Mouse (Mus musculus) v-Abl transformed pro-B cells (cell line): ENCODE measurements around the gene Lasp1.

Experiments used
- in situ Hi-C, 2 experiments: fragments of 400-800 bp; cut with MboI; formaldehyde crosslinking; loops; one replicate each; pipeline ENCODE4 v1.15.1; 2025; ENCODE audit not compliant: unreplicated experiment in 2 of 2

The Lasp1 gene

DNA sequence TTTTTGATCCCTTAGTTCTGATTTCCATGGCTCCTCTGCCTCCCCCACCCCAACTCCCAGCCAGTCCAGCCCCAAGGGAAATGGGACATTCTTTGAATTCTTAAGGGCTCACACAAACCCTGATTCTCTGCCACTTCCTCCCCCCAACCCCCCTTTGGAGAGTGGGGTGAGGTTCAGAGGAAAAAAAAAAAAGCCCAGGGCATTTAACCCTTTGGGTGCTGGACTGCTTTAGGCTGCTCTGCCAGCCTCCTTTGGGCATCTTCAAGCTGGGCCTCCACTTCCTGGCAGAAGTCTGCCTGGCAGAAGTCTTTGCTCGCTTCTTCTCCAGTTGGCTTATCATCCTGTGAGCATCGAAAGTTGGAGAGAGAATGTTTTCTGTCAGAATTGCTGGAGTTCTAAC lies 9.3 kb downstream of the Lasp1 start:
- in situ Hi-C loops = no loop called here

DNA sequence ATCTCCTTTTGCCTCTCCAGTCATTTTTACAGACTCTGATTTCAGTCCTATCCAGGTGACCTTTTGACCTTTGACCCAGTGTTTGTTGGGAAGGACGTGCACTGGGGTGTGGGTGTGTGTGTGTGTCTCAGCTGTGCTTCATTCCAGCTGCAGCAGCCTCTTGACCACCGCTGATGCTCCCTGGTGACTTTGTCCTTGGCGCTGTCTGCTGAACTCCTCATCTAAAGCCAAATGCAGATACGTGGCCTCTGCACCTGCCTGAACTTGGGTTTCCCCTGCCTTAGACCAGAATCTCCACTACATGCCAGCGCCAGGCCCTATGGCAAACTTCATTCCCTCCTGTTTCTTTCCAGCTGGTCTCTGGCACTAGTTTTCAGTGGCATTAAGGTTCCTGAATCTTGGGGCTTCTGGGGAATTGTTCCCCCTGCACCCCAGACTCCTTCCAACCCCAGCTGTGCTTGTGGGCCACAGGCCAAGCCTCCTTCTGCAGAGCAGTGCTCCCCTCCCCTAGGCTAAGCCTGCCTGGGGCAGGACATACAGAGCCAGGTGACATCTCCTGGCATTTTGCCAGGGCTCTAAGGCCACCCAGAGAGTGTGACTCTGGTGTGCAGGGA lies 9.9 kb downstream of the Lasp1 start:
- in situ Hi-C loops = no loop called here

DNA sequence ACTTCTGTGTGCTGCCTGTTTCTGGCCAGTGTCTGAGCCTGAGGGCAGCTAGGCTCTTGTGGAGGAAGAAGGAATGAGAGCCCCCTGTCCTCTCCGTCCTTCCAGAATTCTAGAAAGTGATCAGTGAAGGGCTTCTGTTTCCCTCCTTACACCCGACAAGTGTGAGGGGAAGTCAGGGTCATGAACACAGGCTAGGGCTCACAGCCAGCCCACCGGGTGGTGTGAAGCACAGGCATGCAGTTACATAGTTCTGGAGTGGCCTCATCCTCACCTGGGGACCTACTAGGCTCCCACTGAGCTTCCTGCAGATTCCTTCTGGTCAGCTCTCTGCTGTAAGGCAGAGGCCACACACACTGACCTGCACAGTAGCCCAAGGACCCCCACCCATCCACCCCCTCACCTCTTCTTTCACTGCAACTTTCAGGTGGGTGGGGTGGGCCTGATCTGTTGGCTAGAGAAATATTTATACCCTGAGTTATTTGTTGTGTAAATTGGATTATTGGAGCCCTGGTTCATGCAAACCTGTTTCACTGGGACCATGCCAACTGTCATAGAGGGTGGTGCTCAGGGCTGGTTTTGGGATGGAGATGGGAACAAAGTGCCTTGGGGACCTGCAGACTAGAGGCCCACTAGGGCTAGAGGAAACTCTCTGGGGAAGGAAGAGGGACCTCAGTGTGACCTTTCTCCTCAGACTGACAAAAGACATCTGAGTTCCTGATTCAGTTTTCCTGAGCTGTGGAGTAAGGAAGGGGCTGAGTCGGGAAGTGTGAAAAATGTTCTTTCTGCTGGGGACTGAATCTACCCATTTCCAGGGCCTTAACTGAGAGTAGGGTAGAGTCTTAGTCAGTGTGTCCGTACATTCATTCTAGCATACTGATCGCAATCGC lies 10.7 kb downstream of the Lasp1 start:
- in situ Hi-C loops = no loop called here

DNA sequence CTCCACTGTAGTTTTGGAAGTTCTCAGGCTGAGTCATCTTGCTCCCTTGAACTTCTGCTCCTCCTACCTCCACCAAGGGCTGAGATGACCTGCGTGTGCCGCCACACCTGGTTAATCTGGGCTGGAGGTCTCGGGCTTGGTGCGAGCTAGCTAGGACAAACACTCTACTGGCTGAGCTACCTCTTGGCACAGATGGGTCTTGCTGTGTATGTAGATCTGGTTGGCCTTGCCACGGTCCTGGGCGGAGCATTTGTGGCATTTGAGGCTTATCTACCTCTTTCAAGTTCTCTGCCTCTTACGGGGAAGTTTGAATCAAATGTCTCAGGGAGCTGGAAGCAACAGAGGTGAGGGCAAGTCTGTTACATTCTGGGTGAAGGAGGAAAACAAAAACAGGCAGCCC lies 11.6 kb downstream of the Lasp1 start:
- in situ Hi-C loops = no loop called here

DNA sequence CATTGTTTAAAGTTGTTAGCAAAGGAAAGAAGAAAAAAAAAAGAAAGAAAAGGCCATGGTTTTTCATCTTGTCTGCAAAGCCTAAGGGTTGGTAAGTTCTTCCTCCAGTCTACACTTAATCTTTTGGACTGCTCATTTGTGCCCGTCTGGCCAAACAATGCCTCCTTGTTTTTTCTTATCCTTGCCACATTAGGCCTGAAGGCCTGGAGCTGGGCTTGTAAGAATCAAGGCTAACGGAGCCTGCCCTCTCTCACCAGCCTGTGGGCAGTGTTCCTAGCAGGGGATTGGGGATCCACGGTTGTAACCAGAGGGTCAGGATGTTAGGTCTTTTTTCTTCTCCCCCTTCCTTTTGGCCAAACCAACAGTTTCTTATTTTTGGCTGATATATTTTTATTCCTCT lies 12.2 kb downstream of the Lasp1 start:
- in situ Hi-C loops = no loop called here

DNA sequence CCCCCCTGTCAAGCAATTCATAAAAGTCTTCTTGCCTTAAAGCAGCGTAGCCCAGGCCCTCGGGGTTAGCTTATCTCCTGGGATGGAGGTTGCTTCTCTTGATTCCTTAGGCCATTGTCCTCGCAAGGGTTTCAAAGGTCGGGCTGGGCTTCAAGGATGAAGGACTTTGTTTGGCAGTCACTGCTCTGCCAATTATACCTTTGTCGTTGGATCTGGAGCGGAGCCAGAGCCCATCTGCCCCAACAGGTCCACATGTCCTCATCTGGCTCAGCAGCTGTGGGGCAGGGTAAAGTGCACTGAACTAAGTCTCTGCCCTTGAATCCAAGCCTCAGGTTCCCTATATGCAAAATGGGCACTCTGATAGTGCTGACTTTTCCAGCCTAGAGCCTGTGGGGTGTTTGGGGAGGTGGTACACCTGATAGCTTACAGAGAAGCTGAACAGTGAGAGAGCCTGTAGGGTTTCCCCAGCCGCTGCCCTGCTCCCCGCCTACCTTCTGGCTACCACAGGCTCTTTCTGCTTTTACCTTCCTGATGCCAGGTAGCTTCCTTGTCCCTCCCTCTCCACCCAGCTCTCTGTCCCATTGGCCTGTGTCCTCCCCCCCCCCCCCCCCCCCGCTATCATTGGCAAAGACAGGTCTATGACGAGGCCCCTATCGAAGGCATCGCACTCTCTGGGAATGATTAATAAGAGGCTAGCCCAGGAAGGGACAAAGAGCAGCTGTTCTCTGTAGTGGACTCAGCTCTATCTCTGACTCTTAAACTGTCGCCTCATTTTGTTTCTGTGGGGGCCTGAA lies 13.0 kb downstream of the Lasp1 start:
- in situ Hi-C loops = no loop called here

DNA sequence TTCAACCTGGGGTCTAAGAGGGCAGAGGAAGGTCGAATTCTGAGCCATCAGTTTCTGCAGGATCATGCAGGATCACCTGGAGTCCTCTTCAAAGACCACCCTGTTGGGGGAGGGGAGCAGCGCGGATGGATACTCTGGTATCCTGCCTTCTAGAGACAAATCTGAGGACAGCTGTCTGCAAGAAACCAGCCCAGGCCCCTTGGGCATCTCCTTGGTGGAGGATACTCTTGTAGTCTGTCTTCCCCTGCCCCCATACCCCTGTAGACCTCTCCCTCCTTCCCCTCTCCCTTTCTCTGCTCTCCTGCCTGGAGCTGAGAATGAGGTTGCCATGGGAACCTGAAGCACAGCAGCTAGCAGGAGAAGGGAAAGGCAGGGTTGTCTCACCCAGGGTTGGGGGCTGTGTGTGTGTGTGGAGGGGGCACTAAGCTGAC lies 13.7 kb downstream of the Lasp1 start:
- in situ Hi-C loops = no loop called here

DNA sequence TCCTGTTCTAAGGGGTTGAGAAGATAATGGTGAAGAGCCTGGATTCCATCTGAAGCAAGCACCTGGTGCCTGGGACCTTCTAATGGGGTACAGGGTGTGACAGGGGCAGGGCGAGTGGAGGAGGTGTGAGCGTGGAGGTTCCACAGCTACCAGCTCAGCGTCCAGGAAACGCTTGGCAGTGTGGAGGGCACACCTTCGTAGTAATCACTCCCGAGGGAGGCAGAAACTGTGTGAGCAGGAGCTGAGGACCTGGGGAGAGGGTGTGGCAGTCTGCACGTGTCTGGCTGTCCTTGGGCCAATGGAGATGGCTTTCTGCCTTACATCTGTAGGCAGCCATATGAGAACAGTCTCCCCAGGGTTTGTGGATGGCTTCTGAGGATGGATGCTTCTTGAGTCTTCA lies 14.3 kb downstream of the Lasp1 start:
- in situ Hi-C loops = no loop called here

DNA sequence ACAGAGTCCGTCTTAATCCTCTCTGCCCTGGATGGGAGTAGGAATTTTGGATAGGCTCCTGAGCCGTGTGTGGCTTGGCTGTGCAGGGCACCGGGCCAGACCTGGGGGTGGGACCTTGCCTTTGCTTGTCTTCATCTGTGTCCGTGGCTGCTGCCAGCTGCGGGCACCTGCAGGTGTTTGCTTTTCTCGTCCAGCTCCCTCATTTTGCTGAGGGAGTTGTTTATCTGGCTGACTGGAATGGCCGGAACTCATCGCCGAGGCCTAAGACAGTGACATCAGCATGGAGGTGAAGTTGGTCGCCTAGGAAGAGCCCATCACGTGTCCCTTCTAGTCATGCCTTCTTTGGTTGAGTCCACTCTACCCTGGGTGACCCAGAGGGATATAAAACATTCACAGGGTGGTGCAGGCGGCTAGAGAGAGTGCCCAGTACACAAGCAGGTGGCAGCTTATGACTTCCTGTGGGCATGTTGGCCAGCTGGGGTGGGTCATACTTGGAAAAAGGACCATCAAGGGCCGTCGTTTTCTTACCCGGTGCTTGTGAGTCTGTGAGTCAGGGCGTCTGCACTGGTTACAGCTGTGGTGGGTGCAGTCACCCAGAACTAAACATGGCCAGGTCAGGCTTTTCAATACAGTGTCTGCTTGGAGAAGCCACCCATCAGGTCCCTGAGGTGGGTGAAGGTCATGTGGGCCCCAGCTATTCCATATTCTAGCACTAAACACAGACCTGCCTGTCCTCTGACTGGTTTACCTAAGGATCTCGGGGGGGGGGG lies 15.1 kb downstream of the Lasp1 start:
- in situ Hi-C loops = no loop called here

DNA sequence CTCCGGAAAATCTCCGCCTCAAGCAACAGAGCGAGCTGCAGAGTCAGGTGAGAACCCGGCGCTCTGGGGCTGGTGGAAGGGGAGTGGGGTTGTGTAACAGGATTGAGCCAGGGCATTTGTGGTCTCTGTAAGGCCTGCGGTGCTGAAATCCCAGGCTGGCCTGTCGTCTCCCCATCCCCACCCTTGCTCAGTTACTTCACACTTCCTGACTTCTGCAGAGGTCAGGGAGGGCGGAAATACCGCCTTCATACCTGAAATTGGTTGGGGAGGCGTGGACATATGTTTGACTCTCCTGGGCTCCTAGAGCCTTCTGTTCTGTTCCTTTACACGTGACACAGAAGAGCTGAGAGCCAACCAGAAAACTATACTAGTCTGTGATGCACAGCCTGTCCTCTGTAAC lies 16.9 kb downstream of the Lasp1 start:
- in situ Hi-C loops = no loop called here

DNA sequence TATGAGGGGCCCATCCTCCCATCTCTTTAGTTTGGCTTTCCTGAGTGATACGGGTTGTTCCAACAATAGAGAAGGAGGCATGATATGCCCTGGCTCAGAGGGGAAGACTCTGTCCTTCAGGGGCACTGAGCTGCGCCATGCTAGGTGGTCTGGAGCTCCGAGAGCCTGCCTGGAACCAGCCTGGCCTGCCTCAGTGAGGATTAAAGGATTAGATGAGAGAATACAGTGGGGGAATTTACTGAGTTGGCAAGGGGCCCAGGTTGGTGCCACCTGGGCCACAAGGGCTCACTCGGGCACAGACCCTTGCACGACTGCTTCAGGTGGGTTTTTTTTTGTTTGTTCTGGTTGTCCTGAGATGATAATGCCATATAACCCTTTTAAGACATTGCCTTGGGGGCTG lies 17.4 kb downstream of the Lasp1 start:
- in situ Hi-C loops = no loop called here

DNA sequence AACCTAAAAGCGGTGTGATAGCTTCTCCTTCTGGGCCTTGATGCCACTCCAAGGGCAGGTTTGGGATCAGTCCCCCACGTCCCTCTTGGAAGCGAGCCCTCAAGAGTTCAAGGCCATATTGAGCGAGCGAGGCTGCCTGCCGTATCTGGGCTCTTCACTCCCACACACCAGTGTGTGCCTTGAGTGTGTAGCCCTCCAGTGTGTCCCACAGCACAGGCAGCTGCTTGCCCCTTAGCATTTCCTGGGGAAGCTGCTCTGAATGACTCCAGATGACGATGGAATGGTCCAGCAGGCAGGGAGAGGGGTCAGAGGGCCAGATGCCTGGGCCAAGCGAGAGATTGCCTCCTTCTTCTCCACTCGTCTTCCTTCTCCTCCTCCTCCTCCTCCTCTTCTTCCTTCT lies 18.1 kb downstream of the Lasp1 start:
- in situ Hi-C loops = no loop called here

DNA sequence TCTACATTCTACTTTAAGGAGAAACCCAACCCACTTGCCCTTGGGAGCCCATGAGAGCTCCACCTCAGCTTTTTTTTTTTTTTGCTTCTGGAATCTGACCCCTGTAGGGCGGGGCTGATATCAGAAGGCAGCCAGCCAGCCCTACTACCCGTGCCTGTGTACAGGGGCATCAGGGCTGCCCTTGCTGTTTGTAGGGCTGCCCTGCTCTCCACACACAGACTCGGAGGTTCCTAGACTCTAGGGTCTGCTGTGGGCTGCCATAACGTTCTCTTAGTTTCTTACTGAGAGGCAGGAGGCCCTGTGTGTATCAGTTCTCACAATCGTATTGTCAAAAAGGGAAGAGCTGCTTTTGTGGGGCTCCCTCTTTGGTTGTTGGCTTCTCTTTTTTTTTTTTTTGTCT lies 18.6 kb downstream of the Lasp1 start:
- in situ Hi-C loops = no loop called here

DNA sequence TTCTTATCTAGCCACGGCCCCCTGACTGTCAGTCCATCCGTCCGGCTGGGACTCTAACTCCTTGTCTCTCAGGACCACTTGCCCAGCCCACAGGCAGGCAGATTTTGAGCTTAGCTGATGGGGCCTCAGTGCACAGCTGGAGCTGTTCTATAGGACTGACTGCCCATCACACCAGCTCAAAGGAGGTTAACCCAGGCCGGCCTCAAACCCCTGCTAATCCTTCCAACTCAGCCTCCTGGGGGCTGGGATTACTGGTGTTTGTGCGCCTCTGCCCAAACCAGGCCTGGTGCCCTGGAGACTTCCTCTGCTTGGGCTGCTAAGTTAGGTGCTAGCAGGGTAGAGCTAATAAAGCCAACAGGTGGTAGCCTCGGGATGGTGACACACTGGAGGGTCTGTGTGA lies 19.2 kb downstream of the Lasp1 start:
- in situ Hi-C loops = no loop called here

DNA sequence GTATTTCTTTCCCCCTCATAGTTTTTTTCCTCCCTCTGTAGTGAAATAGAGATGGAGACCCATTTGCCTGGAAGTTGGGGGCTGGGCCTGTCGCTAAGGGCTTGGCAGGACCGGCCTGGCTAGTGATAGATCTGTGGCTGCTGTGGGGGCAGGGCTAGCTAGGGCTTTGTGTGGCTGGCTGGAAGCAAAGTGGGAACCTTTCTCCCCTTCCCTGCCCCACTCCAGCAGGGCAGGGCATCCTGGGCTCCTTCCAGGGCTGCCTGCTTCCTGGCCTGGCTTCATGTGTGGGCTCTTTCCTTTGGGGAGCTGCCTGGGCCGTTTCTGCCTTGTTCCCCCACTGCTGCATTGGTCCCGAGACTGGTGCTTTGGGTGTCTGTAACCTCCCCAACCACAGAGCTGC lies 19.8 kb downstream of the Lasp1 start:
- in situ Hi-C loops = no loop called here

DNA sequence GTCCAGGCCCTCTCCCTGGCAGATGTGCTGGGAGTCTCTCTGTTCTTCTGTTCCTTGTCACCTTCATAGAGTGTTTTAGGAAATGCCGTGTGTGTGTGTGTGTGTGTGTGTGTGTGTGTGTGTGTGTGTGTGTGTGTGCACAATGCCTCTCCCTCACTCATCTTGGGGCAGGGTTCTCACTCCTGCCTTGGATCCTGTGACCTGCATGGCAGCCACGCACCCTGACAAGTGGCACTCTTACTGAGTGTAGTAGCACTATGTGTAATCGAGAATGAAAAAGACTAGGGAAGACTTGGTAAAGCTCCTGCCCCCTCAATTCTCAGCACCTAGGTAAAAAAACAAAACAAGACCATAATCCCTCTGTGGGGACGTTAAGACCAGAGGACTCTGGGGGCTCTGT lies 20.3 kb downstream of the Lasp1 start:
- in situ Hi-C loops = no loop called here

DNA sequence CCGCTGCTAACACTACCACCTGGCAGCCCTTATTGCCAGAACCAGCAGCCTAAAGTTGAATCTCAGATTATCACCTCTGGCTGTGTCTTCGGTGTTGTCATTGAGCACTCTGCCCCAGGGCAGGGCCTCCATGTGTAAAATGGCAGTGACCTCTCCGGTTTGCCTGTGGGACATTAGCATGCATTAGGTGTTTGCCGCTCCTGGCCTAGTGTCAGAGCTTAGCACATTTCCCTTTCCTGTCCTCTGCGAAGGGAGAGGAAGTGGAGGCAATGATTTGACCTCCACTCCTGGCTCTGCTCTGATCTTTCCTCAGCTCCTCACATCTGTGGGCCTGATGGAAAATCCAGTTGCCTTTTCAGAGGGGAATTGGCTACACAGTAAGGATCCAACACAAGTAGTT lies 21.1 kb downstream of the Lasp1 start:
- in situ Hi-C loops = no loop called here

DNA sequence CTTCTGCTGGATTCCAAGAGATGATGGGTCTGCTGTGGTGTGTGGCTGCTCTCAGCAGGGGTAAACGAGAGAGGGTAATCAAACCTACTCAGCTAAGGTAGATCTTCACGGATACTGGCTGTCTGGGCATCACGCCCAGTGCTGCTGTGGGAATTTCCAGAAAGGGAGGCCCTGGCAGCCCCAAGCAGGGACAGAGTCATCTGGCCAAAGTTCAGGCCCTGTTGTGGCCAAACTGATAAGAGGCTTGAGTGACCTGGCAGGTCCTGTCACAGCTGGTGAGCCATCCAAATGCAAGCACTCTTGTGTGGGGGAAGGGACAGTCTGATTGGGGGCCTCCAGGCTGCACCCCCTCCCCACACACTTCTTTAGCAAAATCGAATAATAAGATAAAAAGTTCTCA lies 22.0 kb downstream of the Lasp1 start:
- in situ Hi-C loops = no loop called here

DNA sequence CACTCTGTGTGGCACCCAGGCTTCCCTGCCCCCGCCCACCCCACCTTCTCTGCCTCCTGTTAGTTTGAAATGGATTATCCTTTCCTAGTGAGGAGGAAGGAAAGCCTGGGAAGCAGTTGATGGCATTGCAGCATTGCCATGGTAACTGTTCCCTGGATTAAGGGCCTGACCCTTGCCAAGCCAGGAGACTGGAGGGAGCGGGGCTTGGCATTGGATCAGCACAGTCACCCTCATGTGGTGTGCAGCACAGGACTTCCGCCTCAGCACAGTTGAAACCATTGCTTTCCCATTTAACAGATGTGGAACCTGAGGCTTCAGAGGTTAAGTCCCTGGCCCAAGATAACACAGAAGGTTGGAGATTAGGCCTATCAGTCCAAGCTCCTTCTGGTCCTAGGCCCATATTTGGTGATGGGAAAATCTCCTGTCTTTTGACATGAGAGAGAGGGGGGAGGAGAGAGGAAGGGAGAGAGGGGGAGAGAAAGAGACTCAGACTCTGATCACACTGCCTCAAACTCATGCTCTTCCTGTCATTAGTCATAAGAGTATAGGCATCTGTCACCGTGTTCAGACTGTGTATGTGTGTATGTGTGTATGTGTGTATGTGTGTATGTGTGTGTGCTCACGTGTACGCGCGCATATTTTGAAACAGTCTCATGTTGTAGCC lies 22.7 kb downstream of the Lasp1 start:
- in situ Hi-C loops = no loop called here

DNA sequence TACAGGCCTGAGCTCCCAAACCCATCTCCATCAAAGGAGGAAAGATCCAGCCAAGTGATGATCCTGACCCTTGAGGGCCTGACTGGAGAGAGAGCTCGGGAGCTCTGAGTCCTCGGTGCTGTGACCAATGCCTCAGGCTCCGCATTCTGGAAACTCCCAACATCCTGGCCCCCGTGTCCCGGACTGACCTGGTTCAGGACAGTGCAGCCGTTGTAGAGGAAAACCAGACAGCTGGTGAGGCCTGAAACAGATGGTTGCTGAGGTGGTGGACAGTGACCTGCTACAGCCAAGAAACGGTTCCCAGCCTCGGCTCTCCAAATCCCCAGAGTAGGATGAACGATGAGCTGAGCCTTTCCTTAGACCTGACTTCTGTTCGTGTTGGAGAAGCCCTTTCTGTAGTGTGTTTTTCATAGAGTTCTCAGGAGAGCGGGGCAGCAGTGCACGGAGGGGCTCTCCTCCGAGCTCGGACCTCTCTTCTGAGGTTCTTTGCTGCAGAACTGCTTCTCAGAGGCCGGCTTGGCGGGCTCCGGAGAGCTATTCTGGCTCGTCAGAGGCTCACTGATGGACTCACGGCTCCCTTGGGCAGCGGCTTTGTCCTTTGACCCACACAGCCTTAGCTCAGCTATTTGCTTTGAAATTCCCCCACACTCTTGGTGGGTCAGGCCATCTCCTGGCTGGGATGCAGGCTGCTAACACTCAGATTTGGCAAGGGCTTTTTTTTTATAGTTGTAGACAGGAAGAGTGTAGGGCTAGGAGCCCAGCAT lies 24.2 kb downstream of the Lasp1 start:
- in situ Hi-C loops = no loop called here
